Mouse (Mus musculus) brain, embryonic 14.5 days (tissue): ENCODE data around the gene Hipk2. TPM values are rescaled to one million over a fixed set of nuclear protein-coding genes. Genes with fewer than 3 reads are reported as not detected.

Experiments
- DNase-seq: peaks from one replicate; pipeline ENCODE4 v3.0.0-alpha.2; 2011; ENCODE audit warnings: low read depth
- CTCF ChIP-seq: fragments of 200-500 bp; IDR thresholded peaks from 2 replicates; pipeline ENCODE4 v1.5.1; 2012; ENCODE audit warnings: inconsistent platforms, mild to moderate bottlenecking, moderate library complexity, borderline replicate concordance; ENCODE audit not compliant: insufficient read depth, insufficient read length; ENCODE audit errors: extremely low read depth
- POLR2A ChIP-seq: fragments of 200-500 bp; IDR thresholded peaks from 2 replicates; pipeline ENCODE4 v1.6.1; 2012; ENCODE audit warnings: mild to moderate bottlenecking, inconsistent platforms, borderline replicate concordance; ENCODE audit not compliant: poor library complexity, insufficient read depth, insufficient read length, severe bottlenecking; ENCODE audit errors: extremely low read depth
- polyA plus RNA-seq: library from polyadenylated mRNA; depleted of rRNA; stranded (reverse); fragments of >200 nt; gene quantifications from 2 replicates; pipeline ENCODE4 v1.2.3, GENCODE M21; 2012

The Hipk2 gene
- polyA plus RNA-seq, 1 experiment = 48.7 TPM

DNA sequence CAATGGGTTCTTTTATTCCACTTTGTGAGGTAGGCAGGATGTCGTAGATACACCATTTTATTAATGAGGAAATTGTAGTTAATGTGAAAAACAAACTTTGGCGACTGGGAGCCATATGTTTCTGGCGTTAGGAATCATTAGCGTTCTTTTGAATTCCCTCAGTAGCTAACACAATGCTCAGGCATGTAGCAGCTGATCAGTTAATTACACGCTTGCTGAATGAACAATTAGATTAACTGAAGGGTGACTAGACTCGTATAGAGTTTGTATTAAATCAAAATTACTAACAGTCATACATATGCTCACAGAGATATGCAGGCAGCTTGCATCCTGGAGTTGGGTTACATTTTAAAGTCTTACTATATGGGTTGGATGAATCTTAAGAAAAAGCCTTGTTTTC is 156.7 kb downstream of the Hipk2 start:
- TF ChIP-seq POLR2A = no peak
- no peak for TF ChIP-seq CTCF
- DNase-seq = peak; percentile 37

DNA sequence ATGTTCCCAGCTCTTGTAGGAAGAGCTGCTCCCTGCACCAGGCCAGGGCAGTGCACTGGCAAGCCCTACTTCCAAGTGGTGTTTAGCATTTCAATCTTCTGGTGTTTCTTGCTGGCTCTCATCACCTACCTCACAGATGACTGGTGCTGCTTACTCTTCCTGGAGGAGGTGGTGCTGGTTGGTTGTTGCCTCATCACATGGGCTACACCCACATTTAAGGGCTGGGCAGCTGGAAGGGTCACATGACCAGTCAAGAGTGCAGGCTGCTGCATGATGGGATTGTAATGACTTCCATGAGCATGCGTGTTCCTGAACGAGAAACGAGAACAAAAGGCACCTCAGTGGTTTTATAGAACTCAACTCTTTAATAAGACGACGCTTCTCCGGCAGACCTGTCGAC is 157.3 kb downstream of the Hipk2 start:
- no peak for TF ChIP-seq CTCF

GRCm38 (mm10) chr6:38715881-38716280 is 160.1 kb downstream of the Hipk2 start:
- DNase-seq = no peak
- TF ChIP-seq CTCF = no peak
- no peak for TF ChIP-seq POLR2A

More for the DNA sequence above, 157.3 kb downstream of the Hipk2 start:
- DNase-seq = no peak

DNA sequence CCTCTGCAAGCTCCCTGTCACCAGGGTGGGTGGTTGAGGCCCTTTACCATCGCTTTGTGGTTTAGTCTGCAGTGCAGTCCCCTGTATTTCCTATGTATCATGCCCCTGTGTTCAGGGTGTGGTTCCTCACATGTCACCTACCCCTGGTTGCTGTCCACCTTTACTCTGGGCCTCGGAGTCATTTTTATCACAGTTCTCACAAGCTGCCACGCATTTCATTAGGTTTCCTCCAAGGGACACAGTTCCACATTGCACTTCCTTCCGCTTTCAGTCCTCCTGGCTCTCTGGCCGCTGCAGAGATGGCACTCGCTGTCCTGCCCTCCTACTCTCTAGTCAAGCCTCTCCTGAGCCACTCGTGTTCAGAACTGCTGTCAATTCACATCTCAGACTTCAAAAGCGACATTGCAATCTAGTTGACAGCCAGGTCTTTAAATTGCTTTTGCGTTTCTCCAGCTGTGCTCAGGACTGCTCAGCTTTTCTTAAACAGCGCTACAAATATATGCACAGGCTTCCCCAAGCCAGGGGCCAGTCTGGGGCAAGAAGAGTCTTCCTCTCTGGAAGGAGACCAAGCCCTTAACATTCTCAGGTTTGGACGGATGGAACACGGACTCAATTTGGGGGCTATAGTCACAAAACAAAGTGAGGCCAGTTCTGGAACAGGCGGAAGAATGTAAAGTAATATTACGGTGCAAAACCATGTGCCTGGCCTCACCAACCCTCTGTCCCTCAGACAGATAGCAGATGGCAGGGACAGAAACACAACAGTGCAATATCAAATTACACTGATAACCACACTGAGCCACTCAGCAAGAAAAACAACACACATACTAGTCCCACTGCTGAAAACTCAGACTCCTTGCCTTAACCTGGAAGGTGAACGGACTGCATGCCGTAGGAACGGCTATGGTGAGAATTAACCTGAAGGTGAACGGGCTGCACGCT is 161.7 kb downstream of the Hipk2 start:
- DNase-seq = no peak
- TF ChIP-seq POLR2A = no peak
- TF ChIP-seq CTCF = no peak

DNA sequence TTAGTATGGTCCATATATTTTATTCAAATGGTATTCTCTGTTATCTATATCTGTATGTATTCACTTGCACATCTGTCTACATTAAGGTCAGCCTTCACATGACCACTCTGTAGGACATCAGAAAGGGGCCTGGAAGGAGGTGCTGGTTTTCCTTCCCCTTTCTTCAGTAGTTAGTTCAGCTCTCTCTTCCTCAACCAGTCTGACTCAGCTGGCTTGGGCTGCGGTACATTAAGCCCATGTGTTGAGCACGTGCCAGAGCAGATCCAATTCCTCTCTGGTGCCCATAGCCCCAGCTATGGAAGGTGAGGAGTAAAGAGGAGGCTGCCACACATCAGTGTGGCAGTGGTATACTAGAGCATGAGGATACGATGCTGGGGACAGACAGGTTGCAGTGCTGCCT is 165.5 kb downstream of the Hipk2 start:
- no peak for DNase-seq
- TF ChIP-seq CTCF (no peak), POLR2A (no peak)

GRCm38 (mm10) chr6:38704264-38704984 is 171.5 kb downstream of the Hipk2 start:
- TF ChIP-seq POLR2A (no peak), CTCF (no peak)
- DNase-seq = no peak

GRCm38 (mm10) chr6:38703526-38703925 is 172.4 kb downstream of the Hipk2 start:
- DNase-seq = no peak
- TF ChIP-seq POLR2A = no peak
- no peak for TF ChIP-seq CTCF

GRCm38 (mm10) chr6:38702810-38703399 is 173.1 kb downstream of the Hipk2 start:
- no peak for TF ChIP-seq CTCF
- no peak for TF ChIP-seq POLR2A
- DNase-seq = no peak

DNA sequence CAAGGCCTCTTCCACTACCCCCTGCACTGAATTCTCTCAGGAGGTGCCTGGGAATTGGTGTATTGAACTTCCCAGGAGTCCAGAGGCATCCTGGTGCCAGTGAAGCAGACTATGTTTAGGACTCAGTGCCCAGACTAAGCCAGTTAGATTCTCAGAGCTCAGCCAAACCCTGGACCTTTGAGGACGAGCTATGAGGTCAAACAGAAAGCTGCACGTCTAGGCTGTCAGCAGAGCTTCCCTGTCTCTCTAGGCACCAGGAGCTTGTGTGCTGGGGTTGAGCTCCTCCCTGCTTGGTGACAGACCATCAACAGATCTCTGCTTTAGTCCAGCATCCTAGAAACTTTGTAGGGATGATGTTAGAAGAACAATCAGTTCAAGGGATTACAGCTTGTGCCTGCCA is 174.5 kb downstream of the Hipk2 start:
- TF ChIP-seq POLR2A (no peak), CTCF (no peak)
- DNase-seq = no peak

DNA sequence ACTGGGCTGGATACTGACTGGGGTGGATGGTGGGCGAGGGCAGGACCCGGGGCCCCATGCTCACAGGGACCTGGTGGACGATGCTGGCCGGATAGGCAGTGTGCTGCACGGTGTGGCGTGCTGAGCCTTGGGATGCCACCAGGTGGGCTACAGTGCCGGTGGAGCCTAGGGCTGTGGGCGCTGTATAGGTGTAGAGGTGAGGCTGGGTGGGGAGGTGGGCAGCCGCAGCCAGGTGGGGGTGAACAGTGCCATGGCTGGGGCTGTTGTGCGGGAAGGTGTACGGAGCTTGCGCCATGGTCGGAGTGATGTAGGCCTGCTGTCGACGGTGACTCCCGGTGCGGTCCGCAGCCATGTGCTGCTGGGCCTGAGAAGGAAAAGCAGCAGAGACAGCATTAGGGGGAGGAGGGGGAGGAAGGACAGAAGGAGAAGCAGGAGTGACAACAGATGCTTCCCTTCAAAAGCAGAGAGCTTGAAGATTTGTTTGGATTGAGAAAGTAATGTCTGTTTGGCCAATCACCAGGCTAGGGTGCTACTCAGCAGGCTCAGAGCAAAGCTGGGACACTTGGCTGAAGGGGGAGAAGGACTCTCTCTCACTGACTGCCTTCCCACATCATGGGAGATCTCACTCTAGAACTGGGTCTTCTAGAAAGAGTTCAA is 177.6 kb downstream of the Hipk2 start:
- DNase-seq = peak; percentile 28
- TF ChIP-seq POLR2A = no peak
- no peak for TF ChIP-seq CTCF

DNA sequence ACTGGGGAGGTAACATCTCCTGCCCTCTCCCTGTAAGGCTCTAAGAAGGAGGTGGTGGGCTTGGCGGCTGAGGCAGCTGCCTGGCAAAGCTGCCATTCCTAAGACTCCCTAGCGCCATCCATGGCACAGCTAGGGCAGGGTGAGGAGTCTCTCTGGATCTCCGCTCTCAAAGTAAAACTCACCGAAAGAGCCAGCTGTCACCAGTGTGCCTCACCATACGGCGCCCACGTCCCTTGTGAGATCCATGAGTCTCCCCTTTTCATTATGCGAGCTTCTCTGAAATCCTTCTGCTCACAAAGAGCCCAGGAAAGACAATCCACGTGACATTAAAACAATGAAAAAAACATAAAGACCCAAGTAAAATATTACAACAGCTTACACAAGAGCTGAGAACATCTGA is 179.4 kb downstream of the Hipk2 start:
- peak; percentile 32 for DNase-seq
- TF ChIP-seq POLR2A (no peak), CTCF (no peak)
